Mouse (Mus musculus): ENCODE results near the gene Snip1.

GRCm38 (mm10) chr4:125114638-125115037, 48.2 kb downstream of the Snip1 start:
- TF ChIP-seq HCFC1 (IDR thresholded peaks at IDR 0.05; ENCODE audit: borderline replicate concordance, insufficient read depth, low read length) (no peak), MAFK (IDR thresholded peaks at IDR 0.05; ENCODE audit: insufficient read depth, low read depth, low read length) (peak; percentile 48; the same call in 1 of the 2 replicates), CHD2 (IDR thresholded peaks at IDR 0.05; ENCODE audit: low read depth, low read length) (no peak)
